Mouse (Mus musculus) kidney, postnatal 10 days (tissue): ENCODE measurements at regions not wholly inside any gene's neighbourhood (a gene's known extent, or its start where the extent isn't known, plus 50 kb on each side); places are given as distances from the start of the nearest gene placed in this dataset.

Experiments
- DNase-seq: peaks from one replicate; pipeline ENCODE4 v3.0.0; 2021; ENCODE audit warnings: mixed read lengths

DNA sequence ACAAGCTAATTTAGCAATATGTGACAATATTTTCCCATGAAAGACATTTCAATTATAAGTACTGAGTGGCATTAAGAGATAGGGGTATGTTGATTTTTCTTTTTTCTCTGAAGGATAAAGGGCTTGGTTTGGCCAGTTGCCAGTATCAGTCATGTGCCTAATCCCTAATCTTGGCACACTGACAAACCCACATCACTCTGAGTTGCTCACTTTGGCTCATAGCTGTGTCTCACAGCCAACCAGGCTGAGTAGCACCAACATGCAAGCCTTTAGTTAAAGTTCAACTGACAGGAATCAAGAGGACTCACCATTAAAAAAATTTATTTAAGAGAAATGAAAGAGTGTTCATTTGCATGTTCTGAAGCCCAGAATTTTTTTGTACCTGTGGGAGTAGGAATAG is 1861.1 kb upstream of the Cntnap5a start:
- DNase-seq = peak; percentile 12

DNA sequence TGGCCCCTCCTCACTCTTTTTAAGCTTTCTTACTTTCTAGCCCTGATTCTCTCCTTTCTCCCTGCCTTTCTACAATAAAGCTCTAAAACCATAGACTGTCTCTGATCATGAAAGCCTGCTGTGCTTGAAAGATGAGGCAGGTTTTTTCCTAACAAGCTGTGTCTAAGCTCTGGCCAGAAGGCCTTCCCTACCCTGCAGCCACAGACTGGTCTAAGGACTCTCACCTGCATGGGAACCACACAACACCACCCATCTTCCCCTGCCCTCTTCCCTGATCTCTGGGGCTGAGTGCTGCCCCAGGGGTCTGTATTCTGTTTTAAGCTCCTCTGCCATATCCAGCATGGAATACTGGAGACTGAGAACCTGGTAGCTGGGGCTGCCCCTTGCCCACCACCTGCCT is 1832.1 kb upstream of the Cntnap5a start:
- DNase-seq = no peak
